8 mouse cellular contexts compared by ENCODE assay signal in the genomic region with DNA sequence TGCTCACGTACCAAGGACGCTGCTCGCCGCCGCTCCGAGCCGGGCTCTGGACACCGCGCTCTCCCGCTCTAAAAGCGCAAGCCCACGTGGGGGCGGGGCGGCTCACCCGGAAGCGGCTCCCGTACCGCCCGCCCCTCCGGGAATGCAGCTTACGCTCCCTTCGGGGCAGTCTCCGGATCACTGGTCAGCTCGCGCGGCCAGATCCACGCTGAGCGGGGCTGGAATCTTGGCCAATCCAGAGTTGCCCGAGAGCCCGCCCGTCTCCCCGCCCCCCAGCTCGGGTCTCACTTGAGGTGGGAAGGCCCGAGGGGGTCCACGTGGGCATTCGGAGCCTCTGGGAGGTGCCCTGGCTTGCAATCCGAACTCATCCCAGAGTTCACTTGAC. TPM values are rescaled to one million over a fixed set of nuclear protein-coding genes. Genes with fewer than 3 reads are reported as not detected.
DNase-seq lines count a peak whose midpoint lies in the region; ATAC-seq and TF ChIP-seq lines count a peak whose summit lies in the region.

Gene Alad (minus strand): TSS at position 70 of the 385 bp plus-strand sequence.

- peaks cover 2% of the 10 kb centered on the region for H3K4me1 ChIP-seq in bone marrow, adult 2 months (ENCODE audit: control insufficient read depth, insufficient read depth, low read length)
- peaks cover 37% of the 10 kb centered on the region for H3K4me1 ChIP-seq in embryonic facial prominence, embryonic 14.5 days (ENCODE audit: control insufficient read depth, insufficient read depth, low read length)
- peaks cover 23% of the 10 kb centered on the region for H3K4me1 ChIP-seq in heart, adult 2 months (ENCODE audit: control insufficient read depth, insufficient read depth, low read length)
- H3K4me1 ChIP-seq in limb, embryonic 15.5 days, result peaks cover 52% of the 10 kb centered on the region
- peaks cover 11% of the 10 kb centered on the region for H3K4me1 ChIP-seq in midbrain, postnatal 0 days (ENCODE audit: insufficient read depth, low read length)

- peak within 1 kb of the TSS; percentile 77 for H3K9ac ChIP-seq in embryonic facial prominence, embryonic 14.5 days (ENCODE audit: low read depth, low read length)
- peak within 1 kb of the TSS; percentile 93 for H3K9ac ChIP-seq in heart, adult 2 months (ENCODE audit: low read depth, low read length)
- peak within 1 kb of the TSS; percentile 79 for H3K9ac ChIP-seq in limb, embryonic 15.5 days
- peak within 1 kb of the TSS; percentile 72 for H3K9ac ChIP-seq in midbrain, postnatal 0 days (replicated peaks; ENCODE audit: low read length, poor library complexity, severe bottlenecking)

- H3K9me3 ChIP-seq in embryonic facial prominence, embryonic 14.5 days (ENCODE audit: control insufficient read depth, low read length), result no peaks in the 10 kb centered on the region
- no peaks in the 10 kb centered on the region for H3K9me3 ChIP-seq in limb, embryonic 15.5 days
- no peaks in the 10 kb centered on the region for H3K9me3 ChIP-seq in midbrain, postnatal 0 days (ENCODE audit: low read length)

- peak; percentile 72; the same call in 1 of the 2 replicates for TF ChIP-seq POLR2A in bone marrow, adult 2 months (IDR thresholded peaks at IDR 0.05; ENCODE audit: borderline replicate concordance, control insufficient read depth, low read depth, low read length)
- peak; percentile 69; the same call in 1 of the 2 replicates for TF ChIP-seq POLR2A in heart, adult 2 months (IDR thresholded peaks at IDR 0.05; ENCODE audit: insufficient read depth, low read depth, low read length)

- peaks cover 15% of the 10 kb centered on the region for H3K36me3 ChIP-seq in embryonic facial prominence, embryonic 14.5 days (ENCODE audit: control insufficient read depth, insufficient read depth, low read length)
- H3K36me3 ChIP-seq in heart, adult 2 months (ENCODE audit: control insufficient read depth, insufficient read depth, low read length), result no peaks in the 10 kb centered on the region; the same call in none of the 2 replicates
- H3K36me3 ChIP-seq in limb, embryonic 15.5 days, result peaks cover 9% of the 10 kb centered on the region
- H3K36me3 ChIP-seq in midbrain, postnatal 0 days (ENCODE audit: insufficient read depth, low read length), result no peaks in the 10 kb centered on the region

- peak; percentile 65 to 72 for DNase-seq in B cell, adult 2 months
- DNase-seq in embryonic facial prominence, embryonic 14.5 days (ENCODE audit: low spot score), result peak; percentile 92
- peak; percentile 93 to 94 for DNase-seq in heart, adult 2 months
- peak; percentile 93 to 95 for DNase-seq in kidney, adult 8-10 months
- DNase-seq in midbrain, postnatal 0 days (ENCODE audit: low spot score), result peak; percentile 84
- peak; percentile 86 to 88 for DNase-seq in spleen, postnatal 10 days (ENCODE audit: low spot score in 2 of 2)

- peak within 1 kb of the TSS; percentile 91 for H3K4me3 ChIP-seq in bone marrow, adult 2 months (replicated peaks; ENCODE audit: control insufficient read depth, low read depth, low read length)
- H3K4me3 ChIP-seq in embryonic facial prominence, embryonic 14.5 days (ENCODE audit: low read depth, low read length), result peak within 1 kb of the TSS; percentile 67
- H3K4me3 ChIP-seq in heart, adult 2 months, result peak within 1 kb of the TSS; percentile 88
- H3K4me3 ChIP-seq in limb, embryonic 15.5 days, result peak within 1 kb of the TSS; percentile 80
- peak within 1 kb of the TSS; percentile 81 for H3K4me3 ChIP-seq in midbrain, postnatal 0 days (ENCODE audit: low read depth, low read length)

- TF ChIP-seq CTCF in bone marrow, adult 2 months (IDR thresholded peaks at IDR 0.05; ENCODE audit: control insufficient read depth, insufficient read depth, low read length), result no peak
- TF ChIP-seq CTCF in heart, adult 2 months (IDR thresholded peaks at IDR 0.05), result no peak
- TF ChIP-seq CTCF in midbrain, postnatal 0 days (IDR thresholded peaks at IDR 0.05), result no peak

- H3K27me3 ChIP-seq in embryonic facial prominence, embryonic 14.5 days (replicated peaks; ENCODE audit: control insufficient read depth, insufficient read depth, low read length), result no peaks in the 10 kb centered on the region
- H3K27me3 ChIP-seq in heart, adult 2 months (ENCODE audit: control insufficient read depth, insufficient read depth, low read length), result no peaks in the 10 kb centered on the region
- H3K27me3 ChIP-seq in limb, embryonic 15.5 days, result no peaks in the 10 kb centered on the region
- H3K27me3 ChIP-seq in midbrain, postnatal 0 days (ENCODE audit: insufficient read depth, low read length), result no peaks in the 10 kb centered on the region

- under 1% methylated on average over 37 of the region's 37 CpGs for WGBS in bone marrow, adult 2 months
- WGBS in embryonic facial prominence, embryonic 14.5 days, result 0% methylated on average over 31 of the region's 37 CpGs
- WGBS in heart, adult 2 months, result under 1% methylated on average over 37 of the region's 37 CpGs
- 0% methylated on average over 37 of the region's 37 CpGs for WGBS in limb, embryonic 15.5 days
- under 1% methylated on average over 36 of the region's 37 CpGs for WGBS in midbrain, postnatal 0 days

- peak within 1 kb of the TSS; percentile 82 for H3K27ac ChIP-seq in bone marrow, adult 2 months (ENCODE audit: control insufficient read depth, insufficient read depth, low read depth, low read length, poor library complexity)
- peak within 1 kb of the TSS; percentile 86 for H3K27ac ChIP-seq in embryonic facial prominence, embryonic 14.5 days (replicated peaks; ENCODE audit: low read depth, low read length)
- H3K27ac ChIP-seq in heart, adult 2 months, result peak within 1 kb of the TSS; percentile 87
- H3K27ac ChIP-seq in limb, embryonic 15.5 days, result peak within 1 kb of the TSS; percentile 91
- H3K27ac ChIP-seq in midbrain, postnatal 0 days (ENCODE audit: low read depth, low read length), result peak within 1 kb of the TSS; percentile 74

- intact Hi-C loops in heart, adult 2 months (cut with DNase I), result loop anchor here (5.0 to 10.0 kb wide), 6 partner anchors 48 to 1035 kb away; partner anchors contain the start of genes Akna, Fkbp15, Slc31a1 and Tmem268

- H3K79me2 ChIP-seq in heart, adult 2 months (replicated peaks; ENCODE audit: control insufficient read depth, insufficient read depth, low read length), result no peaks in the 10 kb centered on the region

- ATAC-seq in embryonic facial prominence, embryonic 14.5 days (ENCODE audit: low read depth), result peak; percentile 88
- peak; percentile 79 for ATAC-seq in limb, embryonic 15.5 days (ENCODE audit: insufficient number of reproducible peaks, low FRiP score, low TSS enrichment, low read depth)
- ATAC-seq in midbrain, postnatal 0 days (ENCODE audit: low FRiP score), result peak; percentile 66

- H3K4me2 ChIP-seq in embryonic facial prominence, embryonic 14.5 days (ENCODE audit: low read depth, low read length), result peak within 1 kb of the TSS; percentile 73
- peak within 1 kb of the TSS; percentile 65 for H3K4me2 ChIP-seq in limb, embryonic 15.5 days
- peak within 1 kb of the TSS; percentile 66 for H3K4me2 ChIP-seq in midbrain, postnatal 0 days (ENCODE audit: low read depth, low read length, poor library complexity, severe bottlenecking)

- 0 out of 2 replicates have a peak, but pooled peaks have one; percentile 15 for TF ChIP-seq EP300 in heart, adult 2 months (IDR thresholded peaks at IDR 0.05; ENCODE audit: insufficient read depth, low read depth, low read length)

RNA-seq across cellular contexts. Expression of gene Alad, which starts in this region (rescaled TPM):
- polyA plus RNA-seq in bone marrow, adult 2 months (2011; ENCODE audit: insufficient read depth, insufficient read length, low replicate concordance, missing spikeins), result 321 and 356 TPM in 2 replicates
- polyA plus RNA-seq in embryonic facial prominence, embryonic 14.5 days (2014; fragmentation: Nextera tagmentation; extraction: Ambion mirVana), result 65.5 and 75.8 TPM in 2 replicates
- total RNA-seq in heart, adult 2 months (2021), result 10 to 100 TPM; 65.6 to 70.8 TPM
- polyA plus RNA-seq in heart, adult 2 months (2012; rRNA removed), result 123 and 126 TPM in 2 replicates
- 75.8 and 86.5 TPM in 2 replicates for polyA plus RNA-seq in limb, embryonic 15.5 days (2015; fragmentation: Nextera tagmentation; extraction: Ambion mirVana)
- 38.6 and 49.3 TPM in 2 replicates for total RNA-seq in midbrain, postnatal 0 days (2014; rRNA removed)
- polyA plus RNA-seq in midbrain, postnatal 0 days (2015; fragmentation: Nextera tagmentation; extraction: Ambion mirVana), result 74.6 and 80.9 TPM in 2 replicates

Comparison
In these comparisons a context has a peak if more than half of its experiments do, and no peak if none do; other contexts are left out.
1. Peak in every context shown above with its lines: DNase-seq, ATAC-seq, H3K4me3 ChIP-seq and H3K27ac ChIP-seq.